Mouse (Mus musculus): ENCODE measurements at regions not wholly inside any gene's neighbourhood (a gene's known extent, or its start where the extent isn't known, plus 50 kb on each side); places are given as distances from the start of the nearest gene placed in this dataset.
"Not testable (repeated sequence)": the region's sequence is repeated elsewhere in the genome, so short reads cannot be mapped to it uniquely, and the experiment has no call there.

DNA sequence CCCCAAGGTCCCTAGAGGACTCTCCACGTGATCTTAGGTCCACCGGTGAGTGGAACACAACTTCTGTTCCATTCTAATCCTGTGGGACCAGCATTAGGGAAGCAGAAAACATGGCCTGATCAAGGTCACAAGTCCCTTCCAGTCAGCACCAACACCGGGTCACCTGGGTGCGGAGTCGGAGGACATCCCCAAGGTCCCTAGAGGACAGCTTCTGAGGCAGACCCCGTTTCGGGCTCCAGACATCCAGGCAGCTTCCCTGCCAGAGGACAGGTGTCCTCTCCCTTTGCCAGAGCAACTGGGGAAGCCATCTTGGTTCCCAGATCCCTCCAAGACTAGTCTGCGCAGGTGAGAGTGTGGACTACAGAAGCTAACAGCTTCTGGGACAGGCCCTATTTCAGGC, 111.4 kb upstream of the Trpc7 start:
- not testable (repeated sequence) for TF ChIP-seq POLR2A (IDR thresholded peaks at IDR 0.05; ENCODE audit: low read depth, low read length); MYC (IDR thresholded peaks at IDR 0.05; ENCODE audit: low read depth, low read length); CTCF (conservative IDR thresholded peaks at IDR 0.05 in 1 of 2, IDR thresholded peaks at IDR 0.05 in 1 of 2; ENCODE audit: low read depth in 2 of 2, low read length in 2 of 2); EP300 (IDR thresholded peaks at IDR 0.05; ENCODE audit: low read length); MAZ (IDR thresholded peaks at IDR 0.05; ENCODE audit: low read depth, low read length); MAX (IDR thresholded peaks at IDR 0.05; ENCODE audit: low read length); HCFC1 (IDR thresholded peaks at IDR 0.05; ENCODE audit: low read depth, low read length); JUN (IDR thresholded peaks at IDR 0.05; ENCODE audit: insufficient read depth, low read depth, low read length); IRF4 (IDR thresholded peaks at IDR 0.05; ENCODE audit: low read depth, low read length); USF1 (IDR thresholded peaks at IDR 0.05; ENCODE audit: low read depth, low read length); MAFK (IDR thresholded peaks at IDR 0.05; ENCODE audit: insufficient replicate concordance, low read length); RCOR1 (conservative IDR thresholded peaks at IDR 0.05; ENCODE audit: low read depth, low read length)

Data from CH12.LX (cell line).